Mouse (Mus musculus): ENCODE measurements around the gene Fbxo34. TPM values are rescaled to one million over a fixed set of nuclear protein-coding genes. Genes with fewer than 3 reads are reported as not detected.
A peak's percentile ranks its signal among the peaks of the same experiment; 100 is the strongest.

Gene Fbxo34
- polyA plus RNA-seq, 1 experiment: 51.5 TPM

- Histone ChIP-seq H3K27me3 (ENCODE audit: control insufficient read depth, insufficient read depth, low read length) (no peaks in the 10 kb centered on the region), H3K36me3 (ENCODE audit: control insufficient read depth, insufficient read depth, low read length) (peaks cover 1% of the 10 kb centered on the region; the same call in 1 of the 2 replicates), H3K4me3 (ENCODE audit: control insufficient read depth, low read depth, low read length) (no peak overlapping the region), H3K4me1 (ENCODE audit: control insufficient read depth, insufficient read depth, low read length) (no peaks in the 10 kb centered on the region), H3K27ac (ENCODE audit: control insufficient read depth, insufficient read depth, low read depth, low read length) (no peak overlapping the region)
- TF ChIP-seq POLR2A (IDR thresholded peaks at IDR 0.05; ENCODE audit: control insufficient read depth, low read depth, low read length) (no peak), CTCF (IDR thresholded peaks at IDR 0.05; ENCODE audit: control insufficient read depth, insufficient read depth, insufficient replicate concordance, low read depth, low read length) (no peak)
Observed at GRCm38 (mm10) chr14:47504036-47504435, 53.8 kb downstream of the Fbxo34 start.

- TF ChIP-seq CTCF (IDR thresholded peaks at IDR 0.05; ENCODE audit: control insufficient read depth, insufficient read depth, insufficient replicate concordance, low read depth, low read length) (no peak), POLR2A (IDR thresholded peaks at IDR 0.05; ENCODE audit: control insufficient read depth, low read depth, low read length) (no peak)
- H3K27me3 ChIP-seq (ENCODE audit: control insufficient read depth, insufficient read depth, low read length): no peaks in the 10 kb centered on the region
- no peaks in the 10 kb centered on the region for H3K4me1 ChIP-seq (ENCODE audit: control insufficient read depth, insufficient read depth, low read length)
Observed at GRCm38 (mm10) chr14:47506676-47507075, 56.5 kb downstream of the Fbxo34 start.

GRCm38 (mm10) chr14:47508035-47508434, 57.8 kb downstream of the Fbxo34 start:
- Histone ChIP-seq H3K36me3 (ENCODE audit: control insufficient read depth, insufficient read depth, low read length) (peaks cover 1% of the 10 kb centered on the region; the same call in 1 of the 2 replicates), H3K4me3 (ENCODE audit: control insufficient read depth, low read depth, low read length) (peak overlapping the region; percentile 76; the same call in 1 of the 2 replicates), H3K27ac (ENCODE audit: control insufficient read depth, insufficient read depth, low read depth, low read length) (peak overlapping the region; percentile 4; the same call in 1 of the 2 replicates), H3K4me1 (ENCODE audit: control insufficient read depth, insufficient read depth, low read length) (no peaks in the 10 kb centered on the region), H3K27me3 (ENCODE audit: control insufficient read depth, insufficient read depth, low read length) (no peaks in the 10 kb centered on the region)
- no peak for TF ChIP-seq POLR2A (IDR thresholded peaks at IDR 0.05; ENCODE audit: control insufficient read depth, low read depth, low read length)
- no peak for TF ChIP-seq CTCF (IDR thresholded peaks at IDR 0.05; ENCODE audit: control insufficient read depth, insufficient read depth, insufficient replicate concordance, low read depth, low read length)

More at GRCm38 (mm10) chr14:47506676-47507075, 56.5 kb downstream of the Fbxo34 start:
- Histone ChIP-seq H3K4me3 (ENCODE audit: control insufficient read depth, low read depth, low read length) (peak overlapping the region; percentile 48; the same call in 1 of the 2 replicates), H3K27ac (ENCODE audit: control insufficient read depth, insufficient read depth, low read depth, low read length) (no peak overlapping the region), H3K36me3 (ENCODE audit: control insufficient read depth, insufficient read depth, low read length) (peaks cover 1% of the 10 kb centered on the region; the same call in 1 of the 2 replicates)

GRCm38 (mm10) chr14:47510244-47510643, 60.0 kb downstream of the Fbxo34 start:
- TF ChIP-seq POLR2A (IDR thresholded peaks at IDR 0.05; ENCODE audit: control insufficient read depth, low read depth, low read length) (no peak), CTCF (IDR thresholded peaks at IDR 0.05; ENCODE audit: control insufficient read depth, insufficient read depth, insufficient replicate concordance, low read depth, low read length) (no peak)
- no peaks in the 10 kb centered on the region for H3K27me3 ChIP-seq (ENCODE audit: control insufficient read depth, insufficient read depth, low read length)
- peaks cover 1% of the 10 kb centered on the region; the same call in 1 of the 2 replicates for H3K36me3 ChIP-seq (ENCODE audit: control insufficient read depth, insufficient read depth, low read length)
- H3K4me3 ChIP-seq (ENCODE audit: control insufficient read depth, low read depth, low read length): no peak overlapping the region
- no peaks in the 10 kb centered on the region; the same call in 1 of the 2 replicates for H3K4me1 ChIP-seq (ENCODE audit: control insufficient read depth, insufficient read depth, low read length)
- no peak overlapping the region for H3K27ac ChIP-seq (ENCODE audit: control insufficient read depth, insufficient read depth, low read depth, low read length)

- peak overlapping the region; percentile 79 for H3K4me3 ChIP-seq (ENCODE audit: control insufficient read depth, low read depth, low read length)
- no peak for TF ChIP-seq CTCF (IDR thresholded peaks at IDR 0.05; ENCODE audit: control insufficient read depth, insufficient read depth, insufficient replicate concordance, low read depth, low read length)
- no peak for TF ChIP-seq POLR2A (IDR thresholded peaks at IDR 0.05; ENCODE audit: control insufficient read depth, low read depth, low read length)
- H3K4me1 ChIP-seq (ENCODE audit: control insufficient read depth, insufficient read depth, low read length): peaks cover 1% of the 10 kb centered on the region
- no peaks in the 10 kb centered on the region; the same call in 1 of the 2 replicates for H3K36me3 ChIP-seq (ENCODE audit: control insufficient read depth, insufficient read depth, low read length)
- H3K27ac ChIP-seq (ENCODE audit: control insufficient read depth, insufficient read depth, low read depth, low read length): no peak overlapping the region
- no peaks in the 10 kb centered on the region for H3K27me3 ChIP-seq (ENCODE audit: control insufficient read depth, insufficient read depth, low read length)
Observed at GRCm38 (mm10) chr14:47513606-47514005, 63.4 kb downstream of the Fbxo34 start.

- Histone ChIP-seq H3K4me3 (ENCODE audit: control insufficient read depth, low read depth, low read length) (no peak overlapping the region), H3K27ac (ENCODE audit: control insufficient read depth, insufficient read depth, low read depth, low read length) (peak overlapping the region; percentile 33; the same call in 1 of the 2 replicates)
- TF ChIP-seq POLR2A (IDR thresholded peaks at IDR 0.05; ENCODE audit: control insufficient read depth, low read depth, low read length) (no peak), CTCF (IDR thresholded peaks at IDR 0.05; ENCODE audit: control insufficient read depth, insufficient read depth, insufficient replicate concordance, low read depth, low read length) (no peak)
Observed at GRCm38 (mm10) chr14:47514816-47515453, 64.7 kb downstream of the Fbxo34 start.

GRCm38 (mm10) chr14:47515636-47516035, 65.4 kb downstream of the Fbxo34 start:
- Histone ChIP-seq H3K4me1 (ENCODE audit: control insufficient read depth, insufficient read depth, low read length) (peaks cover 2% of the 10 kb centered on the region), H3K27ac (ENCODE audit: control insufficient read depth, insufficient read depth, low read depth, low read length) (no peak overlapping the region), H3K36me3 (ENCODE audit: control insufficient read depth, insufficient read depth, low read length) (no peaks in the 10 kb centered on the region; the same call in 1 of the 2 replicates), H3K4me3 (ENCODE audit: control insufficient read depth, low read depth, low read length) (no peak overlapping the region), H3K27me3 (ENCODE audit: control insufficient read depth, insufficient read depth, low read length) (no peaks in the 10 kb centered on the region)
- TF ChIP-seq CTCF (IDR thresholded peaks at IDR 0.05; ENCODE audit: control insufficient read depth, insufficient read depth, insufficient replicate concordance, low read depth, low read length): no peak
- TF ChIP-seq POLR2A (IDR thresholded peaks at IDR 0.05; ENCODE audit: control insufficient read depth, low read depth, low read length): no peak

More at GRCm38 (mm10) chr14:47514816-47515453, 64.7 kb downstream of the Fbxo34 start:
- no peaks in the 10 kb centered on the region for H3K27me3 ChIP-seq (ENCODE audit: control insufficient read depth, insufficient read depth, low read length)
- H3K4me1 ChIP-seq (ENCODE audit: control insufficient read depth, insufficient read depth, low read length): peaks cover 2% of the 10 kb centered on the region
- no peaks in the 10 kb centered on the region; the same call in 1 of the 2 replicates for H3K36me3 ChIP-seq (ENCODE audit: control insufficient read depth, insufficient read depth, low read length)
